Mouse (Mus musculus): ENCODE results near the gene Dynlt1b.
A peak's percentile ranks its signal among the peaks of the same experiment; 100 is the strongest.
"Not testable (repeated sequence)": the region's sequence is repeated elsewhere in the genome, so short reads cannot be mapped to it uniquely, and the experiment has no call there.

Gene Dynlt1b

DNA sequence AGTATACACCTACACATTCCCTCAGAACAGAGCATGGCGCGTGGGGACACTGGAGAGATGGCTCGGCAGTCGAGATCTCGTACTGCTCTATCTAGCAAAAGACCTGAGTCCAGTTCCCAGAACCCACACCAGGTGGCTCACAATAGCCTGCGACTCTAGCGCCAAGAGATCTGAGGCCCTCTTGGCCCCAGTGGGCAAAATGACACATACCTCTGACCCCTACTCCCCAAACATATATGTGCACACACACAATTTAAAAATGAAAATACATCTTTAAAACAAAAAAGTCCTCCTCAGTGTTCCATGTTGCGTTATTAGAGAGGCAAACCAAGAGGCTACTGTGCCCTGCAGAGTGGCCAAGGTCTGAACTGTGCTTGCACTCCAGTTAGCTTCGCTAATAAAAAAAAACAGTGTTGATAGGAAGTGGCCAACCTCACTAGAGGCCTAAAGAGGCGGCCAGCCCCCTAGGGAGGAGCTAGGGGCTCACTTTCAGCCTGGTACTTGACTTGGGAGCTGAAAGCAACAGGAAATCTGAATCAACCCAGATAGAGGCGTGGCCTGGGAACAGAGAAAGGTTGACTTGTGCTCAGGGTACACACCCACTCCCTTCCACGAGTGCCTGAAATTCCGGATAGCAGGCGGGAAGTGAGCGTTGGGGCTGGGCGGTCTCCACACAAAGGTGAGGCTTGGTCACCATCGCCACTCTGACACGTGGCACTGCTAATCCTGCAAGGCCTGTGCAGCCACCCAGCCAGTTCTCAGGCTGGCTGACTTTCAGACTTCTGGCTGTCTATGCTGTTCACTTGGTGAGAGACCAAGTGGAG is 37.9 kb downstream of the Dynlt1b start:
- H3K36me3 ChIP-seq (ENCODE audit: control insufficient read depth, insufficient read depth, low read length, poor library complexity, severe bottlenecking); H3K27me3 ChIP-seq (ENCODE audit: control insufficient read depth, insufficient read depth, low read length, poor library complexity, severe bottlenecking): not testable (repeated sequence)
- peak; percentile 12 for DNase-seq (ENCODE audit: low read depth, low spot score)

DNA sequence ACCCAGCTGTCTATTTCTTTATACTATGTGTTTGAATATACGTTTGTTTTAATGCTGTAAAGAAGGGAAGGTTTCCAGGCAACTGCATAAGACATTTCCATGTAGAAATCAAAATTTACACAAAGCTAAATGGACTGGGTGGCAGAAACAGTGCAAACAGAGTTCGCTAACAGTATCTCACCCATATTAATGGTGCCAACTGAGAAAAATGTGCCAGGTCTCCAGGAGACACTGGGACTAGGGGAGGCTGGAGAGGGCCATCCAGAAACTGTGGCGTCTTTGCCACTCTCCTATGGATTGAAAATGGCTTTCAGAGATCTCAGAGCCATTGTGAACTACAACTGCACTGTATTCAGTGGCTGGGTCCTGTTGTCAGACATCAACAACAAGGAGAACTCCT is 40.1 kb downstream of the Dynlt1b start:
- not testable (repeated sequence) for DNase-seq (ENCODE audit: low read depth, low spot score); H3K27me3 ChIP-seq (ENCODE audit: control insufficient read depth, insufficient read depth, low read length, poor library complexity, severe bottlenecking); H3K36me3 ChIP-seq (ENCODE audit: control insufficient read depth, insufficient read depth, low read length, poor library complexity, severe bottlenecking)

- DNase-seq (ENCODE audit: low read depth, low spot score); H3K27me3 ChIP-seq (ENCODE audit: control insufficient read depth, insufficient read depth, low read length, poor library complexity, severe bottlenecking); H3K36me3 ChIP-seq (ENCODE audit: control insufficient read depth, insufficient read depth, low read length, poor library complexity, severe bottlenecking): not testable (repeated sequence)
These were observed 40.8 kb downstream of the Dynlt1b start for GRCm38 (mm10) chr17:6470671-6471070.

DNA sequence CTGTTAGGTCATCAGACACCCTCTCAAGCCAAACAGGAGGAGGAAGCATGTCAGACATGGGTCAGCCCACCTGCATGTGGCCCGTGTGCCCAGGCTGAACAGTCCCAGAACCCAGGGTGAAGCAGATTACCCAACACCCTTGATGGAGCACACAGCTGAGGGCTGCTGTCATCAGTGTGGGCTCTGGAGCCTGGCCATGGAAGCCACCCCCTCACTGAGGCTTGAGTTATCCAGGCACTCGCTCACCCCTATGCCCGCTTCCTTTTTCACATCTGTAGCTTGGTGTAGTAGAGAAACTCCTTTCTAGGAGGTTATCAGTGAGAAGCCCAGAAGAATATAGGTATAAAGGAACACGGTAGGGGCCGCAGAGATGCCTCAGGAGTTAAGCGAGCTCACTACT is 45.4 kb downstream of the Dynlt1b start:
- DNase-seq (ENCODE audit: low read depth, low spot score): peak; percentile 9
- H3K36me3 ChIP-seq (ENCODE audit: control insufficient read depth, insufficient read depth, low read length, poor library complexity, severe bottlenecking); H3K27me3 ChIP-seq (ENCODE audit: control insufficient read depth, insufficient read depth, low read length, poor library complexity, severe bottlenecking): not testable (repeated sequence)

DNA sequence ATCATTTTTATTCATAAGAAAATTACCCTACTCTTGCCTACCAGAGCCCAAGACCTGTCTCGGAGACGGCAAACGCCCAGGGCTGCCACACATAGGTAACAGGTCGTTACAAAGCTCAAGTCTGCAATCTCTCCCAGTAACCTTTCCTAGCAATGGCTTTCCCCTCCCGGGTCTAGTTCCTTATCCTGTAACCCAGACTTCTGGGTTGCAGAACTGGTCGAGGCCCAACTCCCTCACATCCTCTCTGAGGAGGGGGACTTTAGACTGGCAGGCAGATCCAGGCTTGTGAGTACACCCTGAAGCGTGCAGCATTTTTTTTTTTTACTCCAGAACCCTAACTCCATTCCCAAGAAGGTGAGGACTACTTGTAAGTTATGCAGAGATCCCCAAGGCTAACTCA is 46.0 kb downstream of the Dynlt1b start:
- H3K27me3 ChIP-seq (ENCODE audit: control insufficient read depth, insufficient read depth, low read length, poor library complexity, severe bottlenecking); DNase-seq (ENCODE audit: low read depth, low spot score): not testable (repeated sequence)

GRCm38 (mm10) chr17:6476495-6476947 is 46.6 kb downstream of the Dynlt1b start:
- peak; percentile 41 for DNase-seq (ENCODE audit: low read depth, low spot score)
- not testable (repeated sequence) for H3K27me3 ChIP-seq (ENCODE audit: control insufficient read depth, insufficient read depth, low read length, poor library complexity, severe bottlenecking)

More for the DNA sequence above, 46.0 kb downstream of the Dynlt1b start:
- not testable (repeated sequence) for H3K36me3 ChIP-seq (ENCODE audit: control insufficient read depth, insufficient read depth, low read length, poor library complexity, severe bottlenecking)

GRCm38 (mm10) chr17:6477026-6477425 is 47.1 kb downstream of the Dynlt1b start:
- peak; percentile 28 for DNase-seq (ENCODE audit: low read depth, low spot score)
- not testable (repeated sequence) for H3K36me3 ChIP-seq (ENCODE audit: control insufficient read depth, insufficient read depth, low read length, poor library complexity, severe bottlenecking); H3K27me3 ChIP-seq (ENCODE audit: control insufficient read depth, insufficient read depth, low read length, poor library complexity, severe bottlenecking)

More at GRCm38 (mm10) chr17:6476495-6476947, 46.6 kb downstream of the Dynlt1b start:
- H3K36me3 ChIP-seq (ENCODE audit: control insufficient read depth, insufficient read depth, low read length, poor library complexity, severe bottlenecking): not testable (repeated sequence)

DNA sequence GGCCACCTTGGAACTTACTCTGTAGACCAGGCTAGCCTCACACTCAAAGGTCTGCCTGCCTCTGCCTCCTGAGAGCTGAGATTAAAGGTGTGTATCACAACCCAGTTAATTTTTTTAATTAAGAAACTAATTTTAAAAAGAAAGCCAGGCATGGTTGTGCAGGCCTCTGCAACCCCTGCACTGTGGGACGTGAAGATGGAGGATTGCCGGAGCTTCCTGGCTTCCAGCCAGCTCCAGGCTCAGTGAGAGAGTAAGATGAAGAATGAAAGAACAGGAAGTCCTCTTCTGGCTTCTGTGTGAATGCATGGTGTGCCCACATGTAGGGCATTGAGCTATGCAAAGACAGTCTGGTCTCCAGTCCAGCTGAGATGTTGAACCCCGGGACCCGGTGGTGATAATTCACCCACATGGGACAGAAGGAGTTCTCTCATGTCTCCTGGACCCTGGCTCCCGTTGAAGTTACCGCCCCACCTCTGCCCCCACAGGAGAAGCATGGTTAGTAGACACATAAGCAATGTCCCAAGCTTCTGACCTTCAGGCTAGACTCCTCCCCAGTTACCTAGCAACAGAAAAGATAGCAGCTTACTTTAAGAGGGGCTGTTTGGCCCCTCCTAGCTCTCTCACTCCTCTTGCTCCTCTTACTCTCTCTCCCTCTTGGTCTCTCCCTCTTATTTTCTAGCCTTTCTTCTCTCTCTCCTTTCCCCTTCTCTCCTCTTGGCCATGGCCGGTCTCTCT is 51.1 kb downstream of the Dynlt1b start:
- not testable (repeated sequence) for H3K36me3 ChIP-seq (ENCODE audit: control insufficient read depth, insufficient read depth, low read length, poor library complexity, severe bottlenecking); DNase-seq (ENCODE audit: low read depth, low spot score); H3K27me3 ChIP-seq (ENCODE audit: control insufficient read depth, insufficient read depth, low read length, poor library complexity, severe bottlenecking)

- H3K27me3 ChIP-seq (ENCODE audit: control insufficient read depth, insufficient read depth, low read length, poor library complexity, severe bottlenecking); H3K36me3 ChIP-seq (ENCODE audit: control insufficient read depth, insufficient read depth, low read length, poor library complexity, severe bottlenecking); DNase-seq (ENCODE audit: low read depth, low spot score): not testable (repeated sequence)
These were observed 51.7 kb downstream of the Dynlt1b start for GRCm38 (mm10) chr17:6481590-6481963.

- not testable (repeated sequence) for H3K27me3 ChIP-seq (ENCODE audit: control insufficient read depth, insufficient read depth, low read length, poor library complexity, severe bottlenecking); H3K36me3 ChIP-seq (ENCODE audit: control insufficient read depth, insufficient read depth, low read length, poor library complexity, severe bottlenecking); DNase-seq (ENCODE audit: low read depth, low spot score)
These were observed 52.3 kb downstream of the Dynlt1b start for GRCm38 (mm10) chr17:6482248-6482647.
